Mouse (Mus musculus): ENCODE results near the gene Cep57l1. TPM values are rescaled to one million over a fixed set of nuclear protein-coding genes. Genes with fewer than 3 reads are reported as not detected.
"Not testable (repeated sequence)": the region's sequence is repeated elsewhere in the genome, so short reads cannot be mapped to it uniquely, and the experiment has no call there.

Cep57l1 gene
- 1 to 10 TPM; 2.9 to 3.7 TPM for total RNA-seq (2021)

- intact Hi-C loops (cut with DNase I), result loop anchor here (1.0 to 10.0 kb wide), 6 partner anchors 291 to 952 kb away; partner anchors contain the start of genes Ak9, Cd164, Fig4 and Foxo3
- peak; percentile 91 to 95 for DNase-seq
These were observed at the start of gene Cep57l1, which contains the start of gene Sesn1 for GRCm38 (mm10) chr10:41809771-41810563. Gene Cep57l1 (minus strand): TSS chr10:41809871. Gene Sesn1 (plus strand): TSS chr10:41809935.

DNA sequence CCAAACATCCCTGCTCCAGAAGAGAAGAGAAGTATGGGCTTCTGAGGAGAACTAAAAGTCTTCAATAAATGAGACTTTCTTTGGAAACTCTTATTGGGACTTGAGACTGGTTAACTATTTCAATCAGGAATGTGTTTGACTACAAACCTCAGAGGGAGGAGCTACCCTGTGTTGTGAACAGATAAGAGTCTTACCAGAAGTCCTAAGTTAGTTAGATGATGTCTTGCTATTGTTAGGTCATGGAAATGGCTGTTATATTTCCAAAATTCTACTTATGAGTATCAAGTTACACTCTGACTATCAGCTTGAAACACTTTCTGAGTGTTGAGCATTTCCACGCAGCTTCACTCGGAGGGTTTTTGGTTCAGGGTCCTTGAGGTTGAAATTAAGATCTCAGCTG is 39.0 kb upstream of the Cep57l1 start:
- DNase-seq, result no peak
- intact Hi-C loops (cut with DNase I), result no loop called here

DNA sequence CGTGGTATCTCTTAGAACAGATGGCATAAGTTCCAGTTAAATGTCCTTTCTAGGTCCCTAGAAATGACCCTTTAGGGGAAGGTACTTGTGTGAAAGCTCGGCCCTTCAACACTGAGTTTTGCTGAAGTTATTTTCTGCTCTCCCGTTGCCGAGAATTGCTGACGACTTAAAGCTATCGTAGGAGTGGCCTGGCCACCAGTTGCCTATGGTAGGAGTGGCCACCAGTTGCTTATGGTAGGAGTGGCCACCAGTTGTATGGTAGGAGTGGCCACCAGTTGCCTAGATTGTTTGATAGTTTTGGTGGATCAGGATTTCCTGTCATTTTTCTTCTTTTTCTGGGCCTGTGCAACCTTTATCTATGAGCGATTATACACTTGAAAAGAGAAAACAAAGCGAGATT is 38.1 kb upstream of the Cep57l1 start:
- DNase-seq, result no peak
- intact Hi-C loops (cut with DNase I), result no loop called here

DNA sequence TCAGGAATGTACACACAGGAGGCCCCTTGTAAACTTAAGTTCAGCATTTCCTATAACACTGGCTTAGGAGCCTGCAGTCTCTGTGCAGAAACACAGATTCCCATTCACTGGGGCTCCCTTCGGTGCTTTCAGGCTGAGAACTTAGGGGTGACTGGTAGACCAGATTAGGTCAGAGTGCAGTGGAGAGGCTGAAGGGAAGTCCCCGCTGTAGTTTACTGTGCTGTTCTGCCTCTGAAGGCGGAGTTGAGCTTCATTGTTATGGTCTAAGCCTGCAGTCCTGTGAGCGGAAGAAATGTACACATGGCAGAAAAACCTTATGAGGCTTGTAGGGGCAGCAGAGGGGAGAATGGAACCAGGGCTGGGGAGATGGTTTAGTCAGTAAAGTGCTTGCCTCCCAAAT is 29.2 kb upstream of the Cep57l1 start:
- intact Hi-C loops (cut with DNase I), result no loop called here
- no peak for DNase-seq

DNA sequence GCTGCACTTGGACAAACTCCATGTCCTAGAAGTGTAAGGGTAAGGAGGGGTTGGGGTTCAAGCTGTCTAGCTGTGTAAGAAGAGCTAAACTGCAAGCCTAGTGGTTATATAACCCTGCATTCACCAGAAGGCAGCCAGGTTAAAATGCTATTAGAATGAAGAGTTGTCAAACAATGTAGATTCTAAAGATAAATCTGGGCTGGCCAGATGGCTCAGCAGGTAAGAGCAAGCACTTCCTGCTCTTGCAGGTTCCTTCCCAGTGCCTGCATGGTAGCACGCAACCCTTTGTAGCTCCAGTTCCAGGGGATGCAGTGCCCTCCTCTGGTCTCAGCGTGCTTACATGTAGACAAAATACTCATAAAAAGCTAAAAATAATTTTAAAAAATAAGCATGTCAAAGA is 24.5 kb upstream of the Cep57l1 start:
- intact Hi-C loops (cut with DNase I), result loop anchor here (5.0 kb wide), 2 partner anchors 143 to 198 kb away; no protein-coding TSS in a partner anchor
- no peak for DNase-seq

GRCm38 (mm10) chr10:41832191-41832590 is 22.5 kb upstream of the Cep57l1 start:
- no peak for DNase-seq
- intact Hi-C loops (cut with DNase I), result loop anchor here (5.0 kb wide), 2 partner anchors 145 to 200 kb away; no protein-coding TSS in a partner anchor

DNA sequence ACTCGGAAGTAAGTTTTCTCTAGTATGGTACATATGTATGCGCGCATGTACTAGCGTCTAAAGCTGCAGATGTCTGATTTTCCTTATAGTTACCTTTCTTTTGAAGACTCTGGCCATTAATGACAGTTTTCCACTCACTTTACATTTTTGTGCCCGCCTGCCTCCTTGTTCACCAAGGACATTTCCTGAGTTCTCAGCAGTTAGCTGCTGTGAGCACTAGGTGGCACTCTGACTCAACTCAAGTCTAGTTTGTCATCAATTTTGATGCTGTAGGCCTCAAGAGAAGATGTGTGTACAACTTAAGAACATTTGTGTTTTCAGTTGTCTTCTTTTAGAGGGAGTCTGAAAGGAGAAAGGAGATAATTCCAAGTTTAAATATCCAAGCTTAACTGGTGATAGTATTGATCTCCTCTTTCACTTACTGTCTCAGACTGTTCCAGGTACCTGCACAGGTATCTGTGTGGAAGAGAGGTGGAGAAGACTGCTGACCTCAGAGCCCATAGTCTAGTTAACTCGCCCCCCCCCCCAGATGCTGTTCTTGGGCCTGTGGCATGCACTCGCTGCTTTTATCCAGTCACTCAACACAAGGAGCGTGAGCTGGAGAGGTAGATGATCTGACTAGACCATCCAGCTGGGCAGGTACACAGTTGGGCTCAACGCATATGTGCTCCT is 21.3 kb upstream of the Cep57l1 start:
- intact Hi-C loops (cut with DNase I), result loop anchor here (2.0 to 5.0 kb wide), 6 partner anchors 58 to 466 kb away; no protein-coding TSS in a partner anchor
- DNase-seq, result peak; percentile 73

- intact Hi-C loops (cut with DNase I), result loop anchor here (2.0 to 5.0 kb wide), 6 partner anchors 58 to 466 kb away; no protein-coding TSS in a partner anchor
- no peak for DNase-seq
These were observed 20.8 kb upstream of the Cep57l1 start for GRCm38 (mm10) chr10:41830445-41830844.

- intact Hi-C loops (cut with DNase I), result loop anchor here (2.0 to 5.0 kb wide), 7 partner anchors 59 to 467 kb away; partner anchors contain the start of gene Foxo3
- DNase-seq, result no peak
These were observed 20.3 kb upstream of the Cep57l1 start for GRCm38 (mm10) chr10:41829980-41830379.

DNA sequence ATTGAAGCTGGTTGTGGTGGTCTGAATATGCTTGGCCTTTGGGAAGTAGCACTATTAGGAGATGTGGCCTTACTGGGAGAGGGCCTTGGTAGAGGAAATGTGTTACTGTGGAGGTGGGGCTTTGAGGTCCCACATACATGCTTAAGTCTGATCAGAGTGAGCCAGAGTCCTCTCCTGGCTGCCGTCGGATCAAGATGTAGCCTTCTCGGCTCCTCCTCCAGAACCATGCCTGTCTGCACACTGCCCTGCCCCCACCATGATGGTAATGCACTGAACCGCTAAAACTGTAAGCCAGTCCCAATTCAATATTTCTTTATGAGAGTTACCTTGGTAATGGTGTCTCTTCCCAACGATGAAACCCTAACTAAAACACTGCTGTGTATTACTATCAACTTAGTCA is 19.5 kb upstream of the Cep57l1 start:
- intact Hi-C loops (cut with DNase I), result loop anchor here (5.0 kb wide), 1 partner anchor 448 kb away; the partner anchor contains the start of gene Foxo3
- DNase-seq, result no peak

DNA sequence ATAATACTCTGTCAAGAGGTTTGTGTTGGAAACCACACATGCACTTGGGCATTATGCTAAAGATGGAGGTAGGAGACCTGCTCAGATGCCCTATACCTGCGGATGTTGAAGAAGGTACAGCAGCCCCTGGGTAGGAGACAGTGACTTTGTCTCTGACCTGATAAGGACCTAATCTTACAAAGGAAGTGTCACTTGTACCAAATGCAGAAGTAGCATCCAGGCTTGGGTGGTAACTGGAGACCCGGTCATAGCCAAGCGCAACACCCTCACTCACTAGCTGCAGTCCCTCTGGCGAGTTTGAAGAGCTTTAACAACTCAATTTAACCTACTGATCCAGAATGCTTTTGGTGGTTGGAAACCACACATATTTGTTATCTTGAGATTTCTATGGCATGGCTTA is 18.1 kb upstream of the Cep57l1 start:
- intact Hi-C loops (cut with DNase I), result loop anchor here (5.0 kb wide), 1 partner anchor 450 kb away; the partner anchor contains the start of gene Foxo3
- DNase-seq, result no peak

GRCm38 (mm10) chr10:41826526-41827116 is 16.9 kb upstream of the Cep57l1 start:
- intact Hi-C loops (cut with DNase I), result loop anchor here (5.0 kb wide), 1 partner anchor 451 kb away; the partner anchor contains the start of gene Foxo3
- DNase-seq, result no peak

DNA sequence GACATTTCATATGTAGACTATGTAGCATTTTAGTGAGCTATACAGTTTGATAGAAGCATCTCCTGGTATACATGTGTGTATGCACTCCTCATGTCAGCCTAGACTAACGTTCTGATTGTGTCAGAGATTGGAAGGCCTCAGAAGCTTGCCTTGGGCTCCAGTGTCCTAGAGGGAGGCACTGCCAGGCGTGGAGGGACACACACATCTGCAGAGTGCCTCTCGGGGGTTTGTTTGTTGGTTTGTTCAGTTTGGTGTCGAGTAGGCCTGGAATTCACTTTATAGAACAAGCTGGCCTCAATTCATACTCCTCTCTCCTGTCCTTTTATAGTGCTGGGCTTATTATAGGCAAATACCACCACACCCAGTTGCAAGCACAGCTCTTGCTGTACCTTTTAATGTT is 16.3 kb upstream of the Cep57l1 start:
- DNase-seq, result no peak
- intact Hi-C loops (cut with DNase I), result loop anchor here (5.0 kb wide), 1 partner anchor 451 kb away; the partner anchor contains the start of gene Foxo3

DNA sequence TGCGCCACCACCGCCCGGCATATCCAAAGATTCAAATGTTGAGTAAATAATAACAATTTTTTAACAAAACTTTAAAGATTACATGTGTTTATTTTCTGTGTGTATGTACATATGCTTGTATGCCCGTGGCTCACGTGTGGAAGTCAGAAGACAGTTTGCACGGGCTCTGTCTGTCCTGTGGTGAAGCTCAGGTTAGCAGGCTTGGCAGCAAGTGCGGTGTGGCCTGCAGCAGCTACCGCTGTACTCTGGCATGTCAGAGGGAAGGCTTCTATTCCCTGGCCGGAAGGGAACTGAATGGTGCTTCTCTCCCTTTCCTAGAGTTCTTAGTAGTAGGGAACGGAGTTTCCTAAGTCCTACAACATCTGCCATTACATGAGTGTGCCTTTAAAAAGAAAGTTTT is 15.4 kb upstream of the Cep57l1 start:
- intact Hi-C loops (cut with DNase I), result loop anchor here (5.0 kb wide), 1 partner anchor 452 kb away; the partner anchor contains the start of gene Foxo3
- no peak for DNase-seq

DNA sequence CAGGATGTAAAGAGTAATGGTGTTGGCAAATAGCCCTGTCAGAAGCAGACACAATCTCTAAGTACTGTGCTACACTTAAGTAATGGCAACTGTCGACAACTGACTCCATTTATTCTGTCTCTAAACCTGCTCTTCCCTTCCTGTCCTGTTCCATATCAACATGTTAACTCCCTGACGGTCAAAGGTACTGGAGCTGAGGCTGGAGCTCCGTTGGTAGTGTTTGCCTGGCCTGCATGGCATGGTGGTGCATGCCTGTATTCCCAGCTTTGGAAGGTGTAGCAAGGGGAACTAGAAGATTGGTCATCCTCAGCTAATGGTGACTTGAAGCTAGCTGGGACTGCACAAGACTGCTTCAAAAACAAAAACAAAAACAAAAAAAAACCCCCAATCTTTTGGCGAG is 14.2 kb upstream of the Cep57l1 start:
- no peak for DNase-seq
- intact Hi-C loops (cut with DNase I), result no loop called here

DNA sequence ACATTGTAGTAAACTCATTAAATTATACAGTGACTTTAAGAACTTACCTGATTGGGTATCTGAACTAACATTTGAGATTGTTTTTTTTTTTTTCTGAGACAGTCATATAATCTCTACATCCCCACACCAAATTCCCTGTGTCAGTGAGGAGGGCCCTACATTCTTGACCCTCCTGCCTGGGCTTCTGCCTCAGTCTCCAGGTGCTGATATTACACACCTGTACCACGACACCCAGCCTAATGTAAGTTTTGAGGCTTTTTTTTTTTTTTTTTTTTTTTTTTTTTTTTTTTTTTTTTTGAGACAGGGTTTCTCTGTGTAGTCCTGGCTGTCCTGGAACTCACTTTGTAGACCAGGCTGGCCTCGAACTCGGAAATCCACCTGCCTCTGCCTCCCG is 13.6 kb upstream of the Cep57l1 start:
- DNase-seq; intact Hi-C loops (cut with DNase I): not testable (repeated sequence)

DNA sequence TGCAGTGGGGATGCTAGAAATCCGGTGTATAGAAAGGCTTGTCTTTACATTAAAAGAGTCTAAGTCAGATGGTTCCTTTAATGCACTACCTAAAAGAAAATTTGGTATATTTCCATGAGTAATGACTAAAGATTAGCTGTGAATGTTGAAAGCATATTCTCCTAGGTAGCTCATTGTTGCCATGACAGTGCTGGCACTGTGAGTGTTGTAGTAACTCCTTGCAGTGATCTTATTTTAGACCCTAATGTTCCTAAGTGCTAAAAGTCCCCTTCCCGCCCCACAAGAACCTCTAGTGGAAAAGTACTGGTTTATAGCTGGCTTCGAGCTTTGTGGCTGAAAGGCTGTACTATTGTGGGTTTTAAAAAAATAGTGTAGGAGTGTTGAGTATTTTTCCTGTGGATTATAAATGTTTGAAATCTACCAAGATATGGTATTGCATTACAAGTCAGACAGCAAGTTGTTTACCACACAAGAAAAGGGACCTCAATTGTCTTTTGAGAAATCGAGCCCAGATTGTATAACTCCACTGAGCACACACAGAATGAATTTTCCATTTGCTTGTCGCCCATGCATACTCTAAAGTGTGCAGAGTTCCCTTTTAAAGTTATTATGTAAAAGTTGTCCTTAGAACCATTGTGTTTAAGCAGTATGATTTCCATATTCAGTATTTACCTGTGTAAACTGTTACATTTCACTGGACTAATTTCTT is 13.1 kb upstream of the Cep57l1 start:
- no peak for DNase-seq
- intact Hi-C loops (cut with DNase I), result no loop called here

DNA sequence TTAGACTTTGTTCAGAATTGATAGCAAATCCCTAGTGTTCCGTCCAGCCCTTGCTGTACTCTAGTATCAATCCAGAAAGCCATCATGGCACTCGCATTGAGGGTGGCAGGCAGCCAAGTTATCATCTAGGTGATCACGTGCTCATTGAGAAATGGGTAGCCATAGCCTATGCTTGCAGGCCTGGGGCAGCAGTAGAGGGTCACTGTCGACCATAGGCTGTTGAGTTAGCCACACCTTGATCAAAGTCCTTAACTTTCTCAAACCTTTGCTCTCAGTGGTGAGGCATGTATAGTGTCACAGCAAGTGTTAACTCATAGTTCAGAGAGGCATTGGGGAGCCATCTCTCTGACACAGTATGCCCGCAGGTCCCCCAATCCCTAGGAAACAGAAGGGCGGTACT is 11.5 kb upstream of the Cep57l1 start:
- DNase-seq, result no peak
- intact Hi-C loops (cut with DNase I), result no loop called here

- intact Hi-C loops (cut with DNase I), result no loop called here
- DNase-seq, result no peak
These were observed 10.7 kb upstream of the Cep57l1 start for GRCm38 (mm10) chr10:41820401-41820800.

DNA sequence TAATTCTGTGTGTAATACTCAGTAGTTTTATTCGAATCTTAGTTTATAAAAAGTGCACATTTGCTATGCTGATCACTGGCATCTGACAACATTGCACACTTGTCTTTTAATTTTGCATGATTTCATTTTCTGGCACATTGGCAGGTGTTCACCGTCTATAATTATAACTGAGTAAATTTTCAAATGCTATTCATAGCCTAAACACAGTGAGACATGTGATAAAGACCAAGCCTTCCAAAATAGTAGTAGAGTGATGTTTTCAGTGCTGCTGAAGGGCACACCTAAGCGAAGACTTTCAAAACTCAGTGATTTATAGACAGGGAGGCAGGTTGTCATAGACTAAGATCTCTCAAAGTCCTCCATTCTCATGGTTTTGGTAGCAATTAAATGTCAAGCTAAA is 9.6 kb upstream of the Cep57l1 start:
- intact Hi-C loops (cut with DNase I), result loop anchor here (10.0 kb wide), 2 partner anchors 665 to 855 kb away; no protein-coding TSS in a partner anchor
- no peak for DNase-seq
